Mouse (Mus musculus) bone marrow macrophage, adult 2 months (primary cell): Measurements from ENCODE around the gene Phkg2.

ENCODE experiments used
- CTCF ChIP-seq: IDR thresholded peaks from 2 replicates; pipeline ENCODE4 v1.5.1; 2012; ENCODE audit warnings: low read depth, mild to moderate bottlenecking, low read length, moderate library complexity
- POLR2A ChIP-seq: IDR thresholded peaks from 2 replicates; pipeline ENCODE4 v1.6.1; 2012; ENCODE audit warnings: mild to moderate bottlenecking, low read depth, low read length, borderline replicate concordance

- TF ChIP-seq POLR2A (no peak), CTCF (no peak)
These were observed 41.0 kb downstream of the Phkg2 start for GRCm38 (mm10) chr7:127614091-127614490.
